Mouse (Mus musculus): Measurements from ENCODE around the gene Cfap54. TPM values are rescaled to one million over a fixed set of nuclear protein-coding genes. Genes with fewer than 3 reads are reported as not detected.

Gene Cfap54
- polyA plus RNA-seq, 1 experiment from 2014 or later: not detected

DNA sequence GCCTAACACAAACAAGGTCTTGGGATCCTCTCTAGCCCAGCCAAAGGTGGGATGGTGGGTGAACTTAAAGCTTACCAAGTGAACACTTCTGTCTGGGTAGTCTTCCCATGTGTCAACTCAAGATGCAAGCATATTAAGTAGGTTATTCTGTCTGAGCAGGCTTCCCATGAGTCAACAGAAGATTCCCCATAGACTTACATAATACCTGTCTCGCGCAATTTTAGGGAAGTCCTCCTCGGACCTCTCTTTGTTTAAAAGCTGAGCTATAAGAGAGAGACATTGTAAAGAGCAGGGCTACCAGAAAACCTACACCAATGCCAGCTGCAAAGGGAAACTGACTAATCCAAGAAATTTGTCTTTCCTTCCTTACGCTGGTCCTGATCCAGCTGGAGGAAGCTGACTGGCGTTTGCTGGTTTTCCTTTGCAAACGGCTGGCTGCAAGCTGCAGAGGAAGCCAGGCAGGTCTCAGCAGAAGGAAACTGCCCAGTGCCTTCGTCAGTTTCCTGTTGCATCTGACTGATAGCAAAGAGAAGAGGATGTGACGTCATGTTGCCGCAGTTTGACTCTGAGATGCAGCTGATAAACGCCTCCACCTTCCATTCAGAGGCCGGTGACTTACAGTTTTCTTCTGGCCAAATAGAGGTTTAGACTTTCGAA is 42.7 kb upstream of the Cfap54 start:
- Histone ChIP-seq H3K27ac (replicated peaks) (0 out of 2 replicates have a peak overlapping the region, but pooled peaks have one; percentile 1), H3K9me3 (ENCODE audit: control insufficient read depth, low read length) (no peaks in the 10 kb centered on the region), H3K4me1 (replicated peaks; ENCODE audit: control insufficient read depth, insufficient read depth) (no peaks in the 10 kb centered on the region), H3K4me3 (ENCODE audit: low read depth, low read length) (no peak overlapping the region), H3K27me3 (ENCODE audit: control insufficient read depth, insufficient read depth, low read length) (no peaks in the 10 kb centered on the region), H3K9ac (ENCODE audit: low read length) (no peak overlapping the region), H3K36me3 (ENCODE audit: control insufficient read depth, insufficient read depth, low read length) (no peaks in the 10 kb centered on the region), H3K4me2 (replicated peaks; ENCODE audit: low read depth) (peak overlapping the region; percentile 12; the same call in 1 of the 2 replicates)
- ATAC-seq (ENCODE audit: low FRiP score, low TSS enrichment) (peak; percentile 54; the same call in 1 of the 2 replicates), DNase-seq (ENCODE audit: low spot score) (peak; percentile 29)
- 36% methylated on average over 12 of the region's 12 CpGs for WGBS
- TF ChIP-seq EP300 (optimal IDR thresholded peaks at IDR 0.05): no peak
- no peak for TF ChIP-seq CTCF (IDR thresholded peaks at IDR 0.05; ENCODE audit: low read depth)

DNA sequence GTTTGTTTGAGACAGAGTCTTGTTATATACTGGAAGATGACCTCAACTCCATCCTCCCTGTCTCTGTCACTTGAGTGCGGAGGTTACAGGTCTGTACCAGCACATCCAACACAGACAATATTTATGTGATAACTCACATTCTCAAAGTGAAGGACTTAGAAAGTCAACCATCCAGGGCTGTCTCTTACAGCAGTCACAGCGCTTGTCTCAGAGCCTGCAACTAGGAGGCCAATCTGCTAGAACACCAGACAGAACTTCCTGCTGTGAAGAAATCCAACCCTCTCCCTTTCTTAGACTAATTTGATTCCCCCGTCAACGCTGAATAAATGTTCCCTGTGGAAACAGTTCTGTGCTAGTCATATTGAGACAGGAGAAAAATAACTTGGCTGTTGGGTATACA is 41.9 kb upstream of the Cfap54 start:
- no peak overlapping the region for H3K27ac ChIP-seq (replicated peaks)

DNA sequence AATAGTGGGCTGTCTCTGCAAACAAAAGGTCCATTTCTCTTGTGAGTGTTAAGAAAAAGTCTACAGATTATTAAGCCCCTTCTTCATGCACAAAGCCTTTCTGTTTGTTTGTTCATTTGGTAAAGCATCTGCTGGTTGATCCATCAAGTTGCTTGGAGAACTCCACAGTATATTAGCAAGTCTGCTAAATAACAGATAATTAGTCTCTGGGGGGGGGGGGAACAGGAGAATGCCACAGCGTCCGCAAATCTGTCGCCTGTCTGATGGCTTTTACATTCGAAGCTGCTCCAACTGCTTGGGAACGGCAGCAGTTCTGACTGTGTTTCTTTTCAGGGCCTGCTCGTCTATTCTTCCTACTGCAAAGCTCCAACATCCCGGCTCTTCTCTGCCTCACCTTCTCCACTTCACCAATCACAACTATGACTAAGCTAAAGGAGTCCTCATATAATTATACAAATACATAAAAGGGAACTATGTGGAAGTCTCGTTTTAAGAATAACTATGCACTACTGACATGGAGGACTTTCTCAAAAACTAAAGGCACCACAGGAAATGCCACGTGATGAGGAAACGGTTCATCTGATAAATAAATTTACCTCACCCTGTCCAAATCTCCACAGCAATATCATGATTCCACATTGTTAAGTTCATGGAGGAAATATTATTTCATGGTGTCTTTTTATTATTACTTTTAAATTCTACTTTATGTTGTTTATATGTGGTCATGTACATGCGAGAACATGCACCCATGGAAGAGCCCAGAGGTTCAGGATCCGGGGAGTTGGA is 41.2 kb upstream of the Cfap54 start:
- Histone ChIP-seq H3K4me1 (replicated peaks; ENCODE audit: control insufficient read depth, insufficient read depth) (no peaks in the 10 kb centered on the region), H3K27me3 (ENCODE audit: control insufficient read depth, insufficient read depth, low read length) (no peaks in the 10 kb centered on the region), H3K4me3 (ENCODE audit: low read depth, low read length) (no peak overlapping the region), H3K4me2 (replicated peaks; ENCODE audit: low read depth) (no peak overlapping the region), H3K27ac (replicated peaks) (no peak overlapping the region), H3K36me3 (ENCODE audit: control insufficient read depth, insufficient read depth, low read length) (no peaks in the 10 kb centered on the region), H3K9me3 (ENCODE audit: control insufficient read depth, low read length) (no peaks in the 10 kb centered on the region), H3K9ac (ENCODE audit: low read length) (no peak overlapping the region)
- DNase-seq (ENCODE audit: low spot score) (no peak), ATAC-seq (ENCODE audit: low FRiP score, low TSS enrichment) (no peak)
- TF ChIP-seq CTCF (IDR thresholded peaks at IDR 0.05; ENCODE audit: low read depth): no peak
- TF ChIP-seq EP300 (optimal IDR thresholded peaks at IDR 0.05): no peak
- WGBS: 73% methylated on average over 12 of the region's 12 CpGs

More for the DNA sequence above, 41.9 kb upstream of the Cfap54 start:
- ATAC-seq (ENCODE audit: low FRiP score, low TSS enrichment) (no peak), DNase-seq (ENCODE audit: low spot score) (no peak)
- WGBS: 78% methylated on average over 4 of the region's 4 CpGs
- Histone ChIP-seq H3K36me3 (ENCODE audit: control insufficient read depth, insufficient read depth, low read length) (no peaks in the 10 kb centered on the region), H3K9me3 (ENCODE audit: control insufficient read depth, low read length) (no peaks in the 10 kb centered on the region), H3K4me3 (ENCODE audit: low read depth, low read length) (no peak overlapping the region), H3K9ac (ENCODE audit: low read length) (no peak overlapping the region), H3K4me2 (replicated peaks; ENCODE audit: low read depth) (no peak overlapping the region), H3K4me1 (replicated peaks; ENCODE audit: control insufficient read depth, insufficient read depth) (no peaks in the 10 kb centered on the region), H3K27me3 (ENCODE audit: control insufficient read depth, insufficient read depth, low read length) (no peaks in the 10 kb centered on the region)
- TF ChIP-seq EP300 (optimal IDR thresholded peaks at IDR 0.05): no peak
- TF ChIP-seq CTCF (IDR thresholded peaks at IDR 0.05; ENCODE audit: low read depth): no peak

DNA sequence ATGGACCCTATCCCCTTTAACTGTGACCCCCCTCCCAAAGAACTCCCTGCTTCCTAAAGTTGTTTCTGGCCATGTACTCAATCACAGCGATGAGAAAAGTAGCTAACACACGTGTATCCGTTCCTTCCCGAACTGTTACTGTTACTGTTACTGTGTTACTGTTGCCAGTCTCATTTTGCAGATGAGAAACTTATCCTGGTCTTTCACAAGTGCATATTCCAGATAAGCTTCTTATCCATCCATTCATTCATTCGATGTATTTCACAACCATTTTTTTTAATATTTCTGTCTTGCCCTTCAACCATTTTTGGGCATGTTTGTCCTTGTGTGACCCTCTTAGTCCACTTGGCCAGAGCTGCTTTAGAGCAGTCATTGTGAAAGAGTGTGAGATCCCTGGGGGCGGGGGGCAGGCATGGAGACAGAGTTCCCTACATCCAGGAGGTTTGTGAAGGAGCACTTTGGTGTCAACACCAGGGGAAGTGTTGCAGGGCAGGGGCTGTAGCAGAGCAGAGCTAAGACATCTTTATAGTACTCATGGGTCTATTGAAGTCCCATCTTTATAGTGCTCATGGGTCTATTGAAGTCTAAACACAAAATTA is 39.9 kb upstream of the Cfap54 start:
- no peak for ATAC-seq (ENCODE audit: low FRiP score, low TSS enrichment)
- WGBS: 90% methylated on average over 6 of the region's 6 CpGs
- TF ChIP-seq EP300 (optimal IDR thresholded peaks at IDR 0.05) (no peak), CTCF (IDR thresholded peaks at IDR 0.05; ENCODE audit: low read depth) (no peak)

DNA sequence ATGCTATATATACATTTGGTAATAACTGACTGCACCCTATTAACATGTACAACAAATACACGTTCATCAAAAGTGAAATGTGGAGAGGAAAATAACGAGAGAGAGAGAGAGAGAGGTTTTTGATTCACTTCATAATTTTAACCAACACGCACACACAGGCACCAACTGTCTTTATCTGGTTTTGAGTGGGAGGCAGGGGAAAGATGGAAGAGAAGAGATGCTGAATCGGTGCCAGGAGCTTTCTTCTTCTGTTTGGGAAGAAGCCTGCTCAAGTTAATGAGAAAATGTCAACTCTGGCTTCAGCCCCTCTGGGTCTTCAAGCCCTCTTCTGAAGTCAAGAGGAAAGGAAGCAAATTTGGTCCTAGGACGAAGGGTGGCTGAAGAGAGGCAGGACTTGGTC is 38.4 kb upstream of the Cfap54 start:
- Histone ChIP-seq H3K9ac (ENCODE audit: low read length) (no peak overlapping the region), H3K9me3 (ENCODE audit: control insufficient read depth, low read length) (no peaks in the 10 kb centered on the region), H3K27ac (replicated peaks) (no peak overlapping the region), H3K4me1 (replicated peaks; ENCODE audit: control insufficient read depth, insufficient read depth) (no peaks in the 10 kb centered on the region), H3K27me3 (ENCODE audit: control insufficient read depth, insufficient read depth, low read length) (no peaks in the 10 kb centered on the region), H3K4me3 (ENCODE audit: low read depth, low read length) (no peak overlapping the region), H3K36me3 (ENCODE audit: control insufficient read depth, insufficient read depth, low read length) (no peaks in the 10 kb centered on the region), H3K4me2 (replicated peaks; ENCODE audit: low read depth) (no peak overlapping the region)
- DNase-seq (ENCODE audit: low spot score) (no peak), ATAC-seq (ENCODE audit: low FRiP score, low TSS enrichment) (no peak)
- no peak for TF ChIP-seq CTCF (IDR thresholded peaks at IDR 0.05; ENCODE audit: low read depth)
- TF ChIP-seq EP300 (optimal IDR thresholded peaks at IDR 0.05): no peak
- 73% methylated on average over 5 of the region's 5 CpGs for WGBS

More for the DNA sequence above, 39.9 kb upstream of the Cfap54 start:
- Histone ChIP-seq H3K36me3 (ENCODE audit: control insufficient read depth, insufficient read depth, low read length) (no peaks in the 10 kb centered on the region), H3K27me3 (ENCODE audit: control insufficient read depth, insufficient read depth, low read length) (no peaks in the 10 kb centered on the region), H3K9me3 (ENCODE audit: control insufficient read depth, low read length) (no peaks in the 10 kb centered on the region), H3K4me2 (replicated peaks; ENCODE audit: low read depth) (no peak overlapping the region), H3K27ac (replicated peaks) (no peak overlapping the region), H3K4me1 (replicated peaks; ENCODE audit: control insufficient read depth, insufficient read depth) (no peaks in the 10 kb centered on the region), H3K4me3 (ENCODE audit: low read depth, low read length) (no peak overlapping the region), H3K9ac (ENCODE audit: low read length) (no peak overlapping the region)
- DNase-seq (ENCODE audit: low spot score): no peak

Measured in stomach, postnatal 0 days (tissue).